Mouse (Mus musculus): ENCODE data around the gene Tnr. TPM values are rescaled to one million over a fixed set of nuclear protein-coding genes. Genes with fewer than 3 reads are reported as not detected.

Gene Tnr
- polyA plus RNA-seq, 1 experiment from 2014 or later = not detected

- Histone ChIP-seq H3K9me3 (ENCODE audit: low read length) (no peaks in the 10 kb centered on the region), H3K27me3 (ENCODE audit: insufficient read depth, low read length) (no peaks in the 10 kb centered on the region), H3K27ac (ENCODE audit: low read depth) (no peak overlapping the region), H3K36me3 (replicated peaks; ENCODE audit: insufficient read depth, low read length) (no peaks in the 10 kb centered on the region), H3K9ac (replicated peaks) (no peak overlapping the region), H3K4me1 (ENCODE audit: insufficient read depth) (no peaks in the 10 kb centered on the region), H3K4me3 (ENCODE audit: low read depth, low read length) (no peak overlapping the region), H3K4me2 (ENCODE audit: low read depth, low read length) (no peak overlapping the region)
- ATAC-seq (no peak), DNase-seq (no peak)
- 75% methylated on average over 12 of the region's 12 CpGs for WGBS (ENCODE audit: insufficient replicate concordance)
- TF ChIP-seq EP300 (IDR thresholded peaks at IDR 0.05; ENCODE audit: low read depth) (no peak), CTCF (IDR thresholded peaks at IDR 0.05; ENCODE audit: low read depth) (no peak)
Measured at GRCm38 (mm10) chr1:159773671-159774070, 250.1 kb downstream of the Tnr start.

- no peak for TF ChIP-seq CTCF (IDR thresholded peaks at IDR 0.05; ENCODE audit: low read depth)
- no peak for TF ChIP-seq EP300 (IDR thresholded peaks at IDR 0.05; ENCODE audit: low read depth)
- ATAC-seq = no peak
Measured at GRCm38 (mm10) chr1:159775168-159775567, 251.6 kb downstream of the Tnr start.

GRCm38 (mm10) chr1:159777107-159777506 is 253.5 kb downstream of the Tnr start:
- Histone ChIP-seq H3K4me3 (ENCODE audit: low read depth, low read length) (no peak overlapping the region), H3K9me3 (ENCODE audit: low read length) (no peaks in the 10 kb centered on the region), H3K27me3 (ENCODE audit: insufficient read depth, low read length) (no peaks in the 10 kb centered on the region), H3K4me2 (ENCODE audit: low read depth, low read length) (no peak overlapping the region), H3K4me1 (ENCODE audit: insufficient read depth) (no peaks in the 10 kb centered on the region), H3K36me3 (replicated peaks; ENCODE audit: insufficient read depth, low read length) (no peaks in the 10 kb centered on the region), H3K27ac (ENCODE audit: low read depth) (no peak overlapping the region), H3K9ac (replicated peaks) (no peak overlapping the region)
- TF ChIP-seq EP300 (IDR thresholded peaks at IDR 0.05; ENCODE audit: low read depth) = no peak
- no peak for TF ChIP-seq CTCF (IDR thresholded peaks at IDR 0.05; ENCODE audit: low read depth)
- no peak for DNase-seq
- WGBS (ENCODE audit: insufficient replicate concordance) = 68% methylated on average over 3 of the region's 3 CpGs
- ATAC-seq = no peak

More at GRCm38 (mm10) chr1:159775168-159775567, 251.6 kb downstream of the Tnr start:
- H3K4me3 ChIP-seq (ENCODE audit: low read depth, low read length) = no peak overlapping the region
- no peak overlapping the region for H3K9ac ChIP-seq (replicated peaks)
- H3K36me3 ChIP-seq (replicated peaks; ENCODE audit: insufficient read depth, low read length) = no peaks in the 10 kb centered on the region
- no peaks in the 10 kb centered on the region for H3K27me3 ChIP-seq (ENCODE audit: insufficient read depth, low read length)
- no peak overlapping the region for H3K27ac ChIP-seq (ENCODE audit: low read depth)
- DNase-seq = no peak
- H3K9me3 ChIP-seq (ENCODE audit: low read length) = no peaks in the 10 kb centered on the region
- no peak overlapping the region for H3K4me2 ChIP-seq (ENCODE audit: low read depth, low read length)
- no peaks in the 10 kb centered on the region for H3K4me1 ChIP-seq (ENCODE audit: insufficient read depth)
- WGBS (ENCODE audit: insufficient replicate concordance) = 78% methylated on average over 3 of the region's 3 CpGs

- H3K27ac ChIP-seq (ENCODE audit: low read depth) = no peak overlapping the region
- ATAC-seq (no peak), DNase-seq (no peak)
- no peaks in the 10 kb centered on the region for H3K36me3 ChIP-seq (replicated peaks; ENCODE audit: insufficient read depth, low read length)
- no peaks in the 10 kb centered on the region for H3K4me1 ChIP-seq (ENCODE audit: insufficient read depth)
- H3K4me3 ChIP-seq (ENCODE audit: low read depth, low read length) = no peak overlapping the region
- no peak overlapping the region for H3K4me2 ChIP-seq (ENCODE audit: low read depth, low read length)
- H3K27me3 ChIP-seq (ENCODE audit: insufficient read depth, low read length) = no peaks in the 10 kb centered on the region
- no peak overlapping the region for H3K9ac ChIP-seq (replicated peaks)
- no peak for TF ChIP-seq EP300 (IDR thresholded peaks at IDR 0.05; ENCODE audit: low read depth)
- TF ChIP-seq CTCF (IDR thresholded peaks at IDR 0.05; ENCODE audit: low read depth) = no peak
- 71% methylated on average over 3 of the region's 3 CpGs for WGBS (ENCODE audit: insufficient replicate concordance)
- no peaks in the 10 kb centered on the region for H3K9me3 ChIP-seq (ENCODE audit: low read length)
Measured at GRCm38 (mm10) chr1:159779424-159779823, 255.9 kb downstream of the Tnr start.

DNA sequence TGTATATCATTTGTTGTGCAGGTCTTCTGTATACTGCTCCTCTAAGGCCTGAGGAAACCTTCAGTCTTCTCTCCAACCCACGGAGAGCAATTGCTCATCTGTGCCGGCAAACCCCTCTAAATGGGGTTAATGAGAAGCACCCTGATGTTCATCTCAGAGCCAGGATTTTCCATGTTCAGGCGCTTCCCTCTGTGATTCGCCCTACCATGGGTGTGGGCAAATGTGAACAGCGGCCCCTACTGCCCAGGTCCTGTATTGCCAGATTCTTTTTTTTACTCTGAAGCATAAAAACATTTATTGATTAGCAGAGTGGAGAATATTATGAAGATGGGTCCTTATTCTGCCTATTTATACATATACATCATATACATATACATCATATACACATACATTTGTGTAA is 260.3 kb downstream of the Tnr start:
- Histone ChIP-seq H3K9ac (replicated peaks) (no peak overlapping the region), H3K4me1 (ENCODE audit: insufficient read depth) (no peaks in the 10 kb centered on the region), H3K4me2 (ENCODE audit: low read depth, low read length) (no peak overlapping the region), H3K9me3 (ENCODE audit: low read length) (no peaks in the 10 kb centered on the region), H3K27ac (ENCODE audit: low read depth) (no peak overlapping the region), H3K27me3 (ENCODE audit: insufficient read depth, low read length) (no peaks in the 10 kb centered on the region), H3K36me3 (replicated peaks; ENCODE audit: insufficient read depth, low read length) (no peaks in the 10 kb centered on the region), H3K4me3 (ENCODE audit: low read depth, low read length) (no peak overlapping the region)
- TF ChIP-seq CTCF (IDR thresholded peaks at IDR 0.05; ENCODE audit: low read depth) (peak; percentile 63), EP300 (IDR thresholded peaks at IDR 0.05; ENCODE audit: low read depth) (no peak)
- no peak for ATAC-seq
- 33% methylated on average over 5 of the region's 5 CpGs for WGBS (ENCODE audit: insufficient replicate concordance)
- peak; percentile 22 for DNase-seq

DNA sequence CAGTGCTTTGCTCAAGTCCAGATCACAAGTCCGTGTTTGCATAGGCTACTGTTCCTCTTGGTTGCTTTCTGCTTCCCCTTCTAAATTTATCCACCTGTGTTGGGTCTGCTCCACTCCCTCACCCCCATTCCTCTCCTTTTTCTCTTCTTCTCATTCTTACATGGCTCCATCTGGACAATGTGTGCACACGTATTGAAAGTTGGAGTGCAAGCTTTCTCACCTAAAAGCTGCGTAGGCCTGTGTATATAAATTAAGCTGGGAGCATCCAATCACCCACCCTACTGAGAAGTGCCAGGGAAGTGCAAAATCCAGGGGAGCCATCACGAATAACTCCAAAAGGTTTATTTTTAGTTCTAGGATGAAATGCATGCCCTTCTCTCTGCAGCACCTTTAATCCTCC is 264.7 kb downstream of the Tnr start:
- H3K4me1 ChIP-seq (ENCODE audit: insufficient read depth) = no peaks in the 10 kb centered on the region
- no peak for ATAC-seq
- no peak for DNase-seq
- H3K9ac ChIP-seq (replicated peaks) = no peak overlapping the region
- H3K4me2 ChIP-seq (ENCODE audit: low read depth, low read length) = no peak overlapping the region
- H3K36me3 ChIP-seq (replicated peaks; ENCODE audit: insufficient read depth, low read length) = no peaks in the 10 kb centered on the region
- no peak overlapping the region for H3K4me3 ChIP-seq (ENCODE audit: low read depth, low read length)
- TF ChIP-seq EP300 (IDR thresholded peaks at IDR 0.05; ENCODE audit: low read depth) (no peak), CTCF (IDR thresholded peaks at IDR 0.05; ENCODE audit: low read depth) (no peak)
- WGBS (ENCODE audit: insufficient replicate concordance) = 60% methylated on average over 4 of the region's 4 CpGs
- no peaks in the 10 kb centered on the region for H3K27me3 ChIP-seq (ENCODE audit: insufficient read depth, low read length)
- H3K9me3 ChIP-seq (ENCODE audit: low read length) = no peaks in the 10 kb centered on the region
- H3K27ac ChIP-seq (ENCODE audit: low read depth) = no peak overlapping the region

DNA sequence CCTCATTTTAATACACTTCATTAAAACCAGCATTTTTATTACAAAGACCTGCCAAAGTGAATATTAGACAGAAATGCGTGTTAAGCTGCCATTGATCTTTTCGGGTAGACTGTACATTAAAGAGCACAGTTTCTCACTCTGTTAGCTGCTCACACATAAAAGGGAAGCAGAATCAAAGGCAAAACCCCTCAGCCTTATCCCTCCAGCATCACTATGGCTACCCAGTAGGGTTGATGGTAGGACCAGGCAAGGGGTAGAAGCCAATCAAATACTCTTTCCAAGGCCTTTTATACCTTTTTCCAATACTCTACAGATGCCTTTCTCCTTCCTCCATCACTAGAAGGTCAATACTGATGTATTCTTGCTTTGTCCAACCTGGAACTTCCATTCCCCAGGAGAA is 269.0 kb downstream of the Tnr start:
- Histone ChIP-seq H3K27ac (ENCODE audit: low read depth) (no peak overlapping the region), H3K9ac (replicated peaks) (no peak overlapping the region), H3K4me3 (ENCODE audit: low read depth, low read length) (no peak overlapping the region), H3K4me1 (ENCODE audit: insufficient read depth) (no peaks in the 10 kb centered on the region), H3K9me3 (ENCODE audit: low read length) (no peaks in the 10 kb centered on the region), H3K36me3 (replicated peaks; ENCODE audit: insufficient read depth, low read length) (no peaks in the 10 kb centered on the region), H3K4me2 (ENCODE audit: low read depth, low read length) (no peak overlapping the region), H3K27me3 (ENCODE audit: insufficient read depth, low read length) (no peaks in the 10 kb centered on the region)
- WGBS (ENCODE audit: insufficient replicate concordance) = 87% methylated on average over 2 of the region's 2 CpGs
- TF ChIP-seq EP300 (IDR thresholded peaks at IDR 0.05; ENCODE audit: low read depth) (no peak), CTCF (IDR thresholded peaks at IDR 0.05; ENCODE audit: low read depth) (no peak)
- DNase-seq = no peak
- ATAC-seq = no peak
